Mouse (Mus musculus): ENCODE measurements at regions not wholly inside any gene's neighbourhood (a gene's known extent, or its start where the extent isn't known, plus 50 kb on each side); places are given as distances from the start of the nearest gene placed in this dataset.
A peak's percentile ranks its signal among the peaks of the same experiment; 100 is the strongest.

GRCm38 (mm10) chr8:59499618-59500017 is 587.2 kb upstream of the Galntl6 start:
- intact Hi-C loops (cut with DNase I) = no loop called here
- DNase-seq (ENCODE audit: low spot score in 2 of 2) = no peak

- intact Hi-C loops (cut with DNase I) = no loop called here
- DNase-seq (ENCODE audit: low spot score in 2 of 2) = no peak
Observed at GRCm38 (mm10) chr8:59491392-59491791, 579.0 kb upstream of the Galntl6 start.

DNA sequence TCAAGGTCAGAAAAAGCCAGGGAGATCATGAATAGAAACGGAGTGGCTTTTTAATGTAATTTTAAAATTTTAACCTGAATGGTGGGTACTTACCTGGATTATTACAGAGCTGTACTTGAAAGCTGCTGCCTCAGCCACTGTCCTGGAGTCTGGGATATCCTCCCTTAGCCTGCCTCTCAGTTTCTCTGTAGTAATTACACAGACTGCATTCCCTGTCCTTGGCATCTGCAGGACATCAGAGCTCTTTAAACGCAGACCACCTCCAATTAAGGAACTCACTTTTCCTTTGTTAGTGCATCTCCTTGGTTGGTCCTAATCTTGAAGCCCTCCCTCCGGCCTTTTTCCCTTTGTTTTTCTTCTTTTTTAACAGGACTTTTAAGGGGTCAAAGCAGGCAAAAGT is 565.8 kb upstream of the Galntl6 start:
- intact Hi-C loops (cut with DNase I) = no loop called here
- DNase-seq (ENCODE audit: low spot score in 2 of 2) = no peak

DNA sequence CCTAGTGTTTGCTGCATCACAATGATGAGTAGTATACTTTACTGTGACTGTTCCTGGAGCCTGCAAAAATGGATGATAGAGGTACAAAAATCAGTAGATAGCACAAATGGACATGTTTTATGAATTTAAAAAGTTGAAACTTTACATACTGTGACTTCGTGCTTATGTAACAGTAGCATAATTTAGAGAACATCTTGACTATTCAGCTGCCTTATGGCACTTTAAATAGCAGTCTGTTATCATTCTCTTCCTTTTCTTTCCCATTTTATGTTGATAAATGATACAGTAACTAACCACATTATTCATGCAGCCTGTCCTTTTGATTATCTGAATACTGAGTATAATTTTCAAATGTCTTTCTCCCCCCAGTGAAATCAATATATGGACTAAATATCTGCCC is 561.8 kb upstream of the Galntl6 start:
- intact Hi-C loops (cut with DNase I) = no loop called here
- no peak for DNase-seq (ENCODE audit: low spot score in 2 of 2)

- intact Hi-C loops (cut with DNase I) = no loop called here
- no peak for DNase-seq (ENCODE audit: low spot score in 2 of 2)
Observed at GRCm38 (mm10) chr8:59448622-59449021, 536.2 kb upstream of the Galntl6 start.

GRCm38 (mm10) chr8:59403659-59404058 is 491.2 kb upstream of the Galntl6 start:
- DNase-seq (ENCODE audit: low spot score in 2 of 2) = no peak
- intact Hi-C loops (cut with DNase I) = no loop called here

DNA sequence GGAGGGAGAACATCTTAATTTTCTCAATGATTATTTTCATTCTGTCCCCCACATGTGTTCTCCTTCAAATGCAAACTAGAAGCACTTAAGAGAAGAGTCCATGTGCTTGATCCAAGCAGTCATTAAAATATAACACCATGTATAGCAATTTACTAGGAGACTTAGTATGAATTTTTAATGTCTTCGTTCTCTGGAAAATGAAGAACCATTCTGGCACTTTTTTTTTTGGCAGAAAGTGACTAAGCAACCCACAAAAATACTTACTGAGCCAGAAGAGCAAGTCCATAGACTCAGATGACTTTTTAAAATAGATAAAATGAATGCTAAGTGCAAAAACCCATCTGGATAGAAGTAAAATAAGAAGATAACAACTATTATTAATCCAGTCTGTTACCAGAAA is 477.3 kb upstream of the Galntl6 start:
- intact Hi-C loops (cut with DNase I) = no loop called here
- no peak for DNase-seq (ENCODE audit: low spot score in 2 of 2)

DNA sequence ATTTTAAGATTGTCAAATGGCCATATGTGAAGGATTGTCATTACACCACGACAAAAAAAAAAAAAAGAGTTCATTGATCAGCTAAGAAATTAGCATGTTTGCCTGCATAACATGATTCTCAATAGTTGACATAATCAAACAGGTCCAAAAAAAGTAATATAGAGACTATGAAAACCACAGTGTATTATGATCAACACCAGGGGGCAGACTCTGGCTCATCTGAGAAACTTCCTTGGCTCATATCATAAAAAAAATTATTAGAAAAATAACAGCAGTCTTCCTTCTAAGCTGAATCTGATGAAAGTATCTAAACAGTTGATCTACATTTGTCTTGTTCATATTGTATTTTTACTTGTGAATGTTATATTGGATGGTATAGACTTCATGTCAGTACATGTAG is 472.3 kb upstream of the Galntl6 start:
- DNase-seq (ENCODE audit: low spot score in 2 of 2) = no peak
- intact Hi-C loops (cut with DNase I) = no loop called here

GRCm38 (mm10) chr8:59352983-59353382 is 440.5 kb upstream of the Galntl6 start:
- DNase-seq (ENCODE audit: low spot score in 2 of 2) = peak in 1 of 2 experiments; percentile 8
- intact Hi-C loops (cut with DNase I) = no loop called here

DNA sequence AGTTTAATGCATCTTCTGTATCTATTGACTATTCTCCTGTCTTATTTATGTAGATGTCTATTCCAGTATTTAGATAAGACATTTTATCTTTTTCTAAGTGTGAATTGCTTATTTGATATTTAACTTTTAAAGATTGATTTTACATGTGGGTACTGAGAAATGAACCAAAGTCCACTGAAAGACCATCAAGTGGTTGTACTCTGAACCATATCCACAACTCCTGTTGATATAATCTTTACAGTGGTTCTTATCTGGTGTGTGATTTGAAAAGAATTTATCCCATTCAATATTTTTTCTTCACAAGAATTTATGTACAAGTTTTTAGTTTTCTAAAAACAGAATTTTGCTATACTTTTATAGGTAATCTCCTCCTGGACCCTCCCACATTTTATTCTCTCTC is 422.6 kb upstream of the Galntl6 start:
- intact Hi-C loops (cut with DNase I) = no loop called here

More for the DNA sequence above, 422.6 kb upstream of the Galntl6 start:
- DNase-seq (ENCODE audit: low spot score in 2 of 2) = no peak
